24 mouse cellular contexts compared by ENCODE assay signal in the genomic region with DNA sequence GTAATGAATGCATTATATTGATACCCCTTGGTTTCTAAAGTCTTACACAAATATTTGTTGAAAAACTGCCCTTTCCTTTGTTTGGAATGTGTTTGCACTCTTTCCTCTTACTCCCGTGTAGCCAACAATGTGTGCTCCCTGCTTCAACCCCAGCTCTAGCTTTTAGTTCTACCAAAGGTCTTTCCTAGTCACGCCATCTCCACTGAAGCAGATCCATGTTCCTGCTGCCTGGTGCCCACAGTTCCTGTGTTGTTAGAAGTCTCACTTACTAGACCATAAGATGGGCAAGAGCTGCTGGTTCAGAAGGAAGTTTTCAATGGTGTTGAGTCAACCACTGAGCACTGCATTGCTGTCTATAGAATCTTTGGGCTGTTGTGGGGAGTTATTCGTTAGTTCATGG.
DNase-seq lines count a peak whose midpoint lies in the region; ATAC-seq and TF ChIP-seq lines count a peak whose summit lies in the region.
"Had no signal": no experiment of that assay in that cellular context is flagged by ENCODE, and none has a peak within 500 bp of the region (broad histone marks: within the 10 kb centered on the region; RNA-seq: fewer than 3 reads in every experiment).

No protein-coding gene starts in this region.

- TF ChIP-seq EP300 in stomach, postnatal 0 days (optimal IDR thresholded peaks at IDR 0.05), result no peak

- peak; percentile 20 for DNase-seq in kidney, adult 11 months
- DNase-seq in kidney, adult 18-20 months, result no peak
- peak; percentile 67 for DNase-seq in kidney, adult 9 months
- peak; percentile 45 to 49 for DNase-seq in kidney, postnatal 36 days
- DNase-seq in stomach, postnatal 0 days (ENCODE audit: low spot score), result peak; percentile 36
- DNase-seq in retina, embryonic 14.5 days (ENCODE audit: low spot score), result no peak
- DNase-seq: adrenal gland, postnatal 10 days; adrenal gland, postnatal 36 days; B cell, adult 2 months; cerebellum, adult 18-20 months; cerebellum, adult 9-10 months; cerebellum, postnatal 14 days; forebrain, postnatal 0 days; gastrocnemius, adult 2 months; gastrocnemius, postnatal 14 days; heart, adult 11 months had no signal

- H3K4me1 ChIP-seq in kidney, embryonic 15.5 days, result no peaks in the 10 kb centered on the region
- no peaks in the 10 kb centered on the region for H3K4me1 ChIP-seq in stomach, postnatal 0 days (replicated peaks; ENCODE audit: control insufficient read depth, insufficient read depth)
- H3K4me1 ChIP-seq: forebrain, embryonic 10.5 days; hindbrain, embryonic 12.5 days had no signal

- no peak overlapping the region for H3K9ac ChIP-seq in kidney, embryonic 15.5 days
- no peak overlapping the region for H3K9ac ChIP-seq in stomach, postnatal 0 days (ENCODE audit: low read length)
- H3K9ac ChIP-seq: forebrain, postnatal 0 days; hindbrain, embryonic 12.5 days had no signal

- no peak for TF ChIP-seq CTCF in stomach, postnatal 0 days (IDR thresholded peaks at IDR 0.05; ENCODE audit: low read depth)

- H3K4me3 ChIP-seq in kidney, embryonic 15.5 days (replicated peaks), result no peak overlapping the region
- H3K4me3 ChIP-seq in stomach, postnatal 0 days (ENCODE audit: low read depth, low read length), result no peak overlapping the region
- H3K4me3 ChIP-seq: forebrain, embryonic 10.5 days; gastrocnemius, adult 2 months; hindbrain, embryonic 12.5 days had no signal

- no peak overlapping the region for H3K4me2 ChIP-seq in kidney, embryonic 15.5 days
- H3K4me2 ChIP-seq in stomach, postnatal 0 days (replicated peaks; ENCODE audit: low read depth), result no peak overlapping the region
- H3K4me2 ChIP-seq: heart, embryonic 11.5 days; hindbrain, embryonic 12.5 days had no signal

- no peaks in the 10 kb centered on the region for H3K36me3 ChIP-seq in kidney, embryonic 15.5 days
- no peaks in the 10 kb centered on the region for H3K36me3 ChIP-seq in stomach, postnatal 0 days (ENCODE audit: control insufficient read depth, insufficient read depth, low read length)
- H3K36me3 ChIP-seq: forebrain, embryonic 10.5 days; G1E; hindbrain, embryonic 12.5 days had no signal

- 72% methylated on average over 3 of the region's 3 CpGs for WGBS in kidney, embryonic 15.5 days
- WGBS in stomach, postnatal 0 days, result 56% methylated on average over 3 of the region's 3 CpGs

- H3K27ac ChIP-seq in kidney, embryonic 15.5 days, result no peak overlapping the region
- H3K27ac ChIP-seq in stomach, postnatal 0 days (replicated peaks), result peak overlapping the region; percentile 53
- H3K27ac ChIP-seq: forebrain, embryonic 10.5 days; gastrocnemius, adult 2 months; hindbrain, embryonic 12.5 days had no signal

- no peaks in the 10 kb centered on the region for H3K9me3 ChIP-seq in kidney, embryonic 15.5 days (replicated peaks)
- no peaks in the 10 kb centered on the region for H3K9me3 ChIP-seq in stomach, postnatal 0 days (ENCODE audit: control insufficient read depth, low read length)
- H3K9me3 ChIP-seq: forebrain, embryonic 10.5 days; hindbrain, embryonic 12.5 days had no signal

- H3K27me3 ChIP-seq in kidney, embryonic 15.5 days, result no peaks in the 10 kb centered on the region
- no peaks in the 10 kb centered on the region for H3K27me3 ChIP-seq in stomach, postnatal 0 days (ENCODE audit: control insufficient read depth, insufficient read depth, low read length)
- H3K27me3 ChIP-seq: CH12.LX; hindbrain, embryonic 12.5 days; Patski had no signal

- no peak for ATAC-seq in kidney, embryonic 15.5 days (replicated peaks; ENCODE audit: low FRiP score)
- ATAC-seq in stomach, postnatal 0 days (ENCODE audit: low FRiP score, low TSS enrichment), result peak; percentile 38; the same call in 1 of the 2 replicates
- ATAC-seq: forebrain, embryonic 14.5 days; forebrain, postnatal 0 days; Patski had no signal

Comparison
In these comparisons a context has a peak if more than half of its experiments do, and no peak if none do; other contexts are left out.
1. DNase-seq: peak in kidney, adult 11 months (single experiment), kidney, adult 9 months (single experiment), kidney, postnatal 36 days (2 of 2) and stomach, postnatal 0 days (single experiment); none in kidney, adult 18-20 months (single experiment) and retina, embryonic 14.5 days (single experiment).